In the genomic region with DNA sequence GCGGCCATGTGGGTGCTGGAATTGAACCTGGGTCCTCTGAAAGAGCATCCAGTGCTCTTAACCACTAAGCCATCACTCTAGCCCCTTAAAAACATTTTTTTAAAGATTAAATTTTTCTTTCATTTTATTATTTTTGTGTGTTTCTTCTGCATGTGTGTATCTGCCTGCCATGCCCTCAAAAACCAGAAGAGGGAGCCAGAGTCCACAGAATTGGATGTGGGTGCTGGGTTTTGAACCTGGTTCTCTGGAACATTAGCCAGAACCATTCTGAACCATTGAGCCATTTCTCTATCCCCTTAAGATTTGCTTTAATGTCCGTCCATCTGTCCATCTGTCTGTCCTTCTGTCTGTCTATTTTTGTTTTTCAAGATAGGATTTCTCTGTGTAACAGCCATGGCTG, we compare ENCODE assay signal across 1 mouse cellular context.
A peak's percentile ranks its signal among the peaks of the same experiment; 100 is the strongest.
TF ChIP-seq lines count a peak whose summit lies in the region.

No protein-coding gene starts in this region.

TF ChIP-seq in MEL, 35 proteins besides CTCF, POLR2A, EP300 and RAD21 (continued from another document):
- TF ChIP-seq JUND (IDR thresholded peaks at IDR 0.05; ENCODE audit: low read depth, low read length) (peak; percentile 60; the same call in 1 of the 2 replicates), ELF1 (IDR thresholded peaks at IDR 0.05; ENCODE audit: low read depth, low read length) (no peak), USF1 (IDR thresholded peaks at IDR 0.05; ENCODE audit: low read depth, low read length) (no peak), HCFC1 (IDR thresholded peaks at IDR 0.05; ENCODE audit: low read depth, low read length) (no peak), ETS1 (IDR thresholded peaks at IDR 0.05; ENCODE audit: low read depth, low read length) (no peak), SIN3A (IDR thresholded peaks at IDR 0.05; ENCODE audit: low read length) (peak; percentile 48)
